Mouse (Mus musculus) small intestine, adult 2 months (tissue): Measurements from ENCODE around the gene Ppp1r32. TPM values are rescaled to one million over a fixed set of nuclear protein-coding genes. Genes with fewer than 3 reads are reported as not detected.

ENCODE experiments used
- H3K27ac ChIP-seq: fragments of 200-500 bp; 2 replicates; pipeline ENCODE4 v1.5.1; 2012; ENCODE audit warnings: low read depth, low read length, control low read depth, inconsistent platforms; ENCODE audit not compliant: insufficient read depth
- H3K27me3 ChIP-seq: fragments of 200-500 bp; 2 replicates; pipeline ENCODE4 v1.6.1; 2012; ENCODE audit warnings: mild to moderate bottlenecking, moderate library complexity, low read length, inconsistent platforms; ENCODE audit not compliant: control insufficient read depth, insufficient read depth
- H3K36me3 ChIP-seq: fragments of 200-500 bp; 2 replicates; pipeline ENCODE4 v1.6.1; 2012; ENCODE audit warnings: mild to moderate bottlenecking, low read length, control low read depth, inconsistent platforms; ENCODE audit not compliant: control insufficient read depth, insufficient read depth
- H3K4me1 ChIP-seq: fragments of 200-500 bp; 2 replicates; pipeline ENCODE4 v1.6.1; 2012; ENCODE audit warnings: low read length, inconsistent platforms, mixed read lengths; ENCODE audit not compliant: control insufficient read depth, insufficient read depth, insufficient read length
- H3K4me3 ChIP-seq: fragments of 200-500 bp; 2 replicates; pipeline ENCODE4 v1.5.1; 2012; ENCODE audit warnings: low read depth, mild to moderate bottlenecking, control low read depth, inconsistent platforms, low read length, moderate library complexity
- CTCF ChIP-seq: fragments of 200-500 bp; IDR thresholded peaks from 2 replicates; pipeline ENCODE4 v1.5.1; 2012; ENCODE audit warnings: low read depth, mild to moderate bottlenecking, control low read depth, inconsistent platforms, low read length, moderate library complexity, mixed read lengths; ENCODE audit not compliant: insufficient replicate concordance, insufficient read length; ENCODE audit errors: extremely low read depth
- POLR2A ChIP-seq: fragments of 200-500 bp; IDR thresholded peaks from 2 replicates; pipeline ENCODE4 v1.6.1; 2012; ENCODE audit warnings: low read depth, mild to moderate bottlenecking, control low read depth, inconsistent platforms, low read length, moderate library complexity
- WGBS: fragments of 180-500 bp; shearing (Covaris S2); methylation state at CpG from one replicate; pipeline ENCODE4 v1.1.7; 2018; 5-methylcytosine and 5-hydroxymethylcytosine counted together
- polyA plus RNA-seq: library from polyadenylated mRNA; depleted of rRNA; stranded (reverse); fragments of >200 nt; gene quantifications from 2 replicates; pipeline ENCODE4 v1.2.3, GENCODE M21; 2012

Gene Ppp1r32
- polyA plus RNA-seq, 1 experiment = 0.87 TPM

DNA sequence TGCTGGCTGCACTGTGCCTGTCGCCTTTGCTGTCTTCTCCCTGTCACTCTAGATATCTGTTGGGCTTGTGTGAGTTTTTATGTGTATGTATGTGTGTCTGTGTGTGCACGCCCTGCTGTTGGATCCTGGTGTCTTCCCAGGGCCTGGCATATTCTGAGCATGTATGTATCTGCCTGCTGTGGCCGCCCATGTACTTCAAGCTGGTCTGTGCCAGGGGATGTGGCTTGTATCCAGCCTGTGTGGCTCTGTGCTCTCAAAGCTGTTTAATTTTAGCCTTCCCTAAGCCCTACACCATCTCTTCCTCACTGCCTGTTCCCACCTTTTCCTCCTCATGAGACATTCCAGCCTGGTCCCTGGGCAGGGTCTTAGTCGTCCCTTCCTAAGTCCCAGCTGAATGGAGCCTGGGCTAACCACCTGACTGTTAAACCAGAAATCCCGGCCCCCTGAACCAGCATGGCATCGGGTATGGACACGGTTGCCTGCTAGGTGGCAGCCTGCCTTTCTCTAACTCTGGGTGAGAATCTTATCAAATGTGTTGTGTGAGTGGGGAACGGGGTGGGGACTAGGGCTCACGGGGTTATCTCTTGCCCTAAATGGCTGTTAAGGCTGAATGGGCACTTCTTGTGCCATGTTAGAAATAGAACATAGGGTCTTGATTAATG, 48.7 kb downstream of the Ppp1r32 start:
- Histone ChIP-seq H3K4me3 (no peak overlapping the region), H3K27me3 (no peaks in the 10 kb centered on the region), H3K4me1 (no peaks in the 10 kb centered on the region), H3K27ac (no peak overlapping the region), H3K36me3 (no peaks in the 10 kb centered on the region)
- TF ChIP-seq CTCF (no peak), POLR2A (no peak)
- WGBS = 57% methylated on average over 9 of the region's 9 CpGs

- Histone ChIP-seq H3K4me3 (no peak overlapping the region), H3K27ac (no peak overlapping the region), H3K36me3 (no peaks in the 10 kb centered on the region), H3K4me1 (no peaks in the 10 kb centered on the region), H3K27me3 (no peaks in the 10 kb centered on the region)
- 78% methylated on average over 7 of the region's 7 CpGs for WGBS
- no peak for TF ChIP-seq CTCF
- no peak for TF ChIP-seq POLR2A
Measured at GRCm38 (mm10) chr19:10433225-10433624, 49.5 kb downstream of the Ppp1r32 start.

GRCm38 (mm10) chr19:10431841-10432240, 50.9 kb downstream of the Ppp1r32 start:
- Histone ChIP-seq H3K4me3 (no peak overlapping the region), H3K4me1 (no peaks in the 10 kb centered on the region), H3K36me3 (no peaks in the 10 kb centered on the region), H3K27ac (no peak overlapping the region), H3K27me3 (no peaks in the 10 kb centered on the region)
- TF ChIP-seq CTCF (no peak), POLR2A (no peak)
- WGBS = 64% methylated on average over 4 of the region's 4 CpGs

GRCm38 (mm10) chr19:10431410-10431809, 51.3 kb downstream of the Ppp1r32 start:
- no peak overlapping the region for H3K27ac ChIP-seq
- no peaks in the 10 kb centered on the region for H3K27me3 ChIP-seq
- no peaks in the 10 kb centered on the region for H3K4me1 ChIP-seq
- 41% methylated on average over 3 of the region's 3 CpGs for WGBS
- TF ChIP-seq POLR2A (no peak), CTCF (no peak)
- no peaks in the 10 kb centered on the region for H3K36me3 ChIP-seq
- no peak overlapping the region for H3K4me3 ChIP-seq

DNA sequence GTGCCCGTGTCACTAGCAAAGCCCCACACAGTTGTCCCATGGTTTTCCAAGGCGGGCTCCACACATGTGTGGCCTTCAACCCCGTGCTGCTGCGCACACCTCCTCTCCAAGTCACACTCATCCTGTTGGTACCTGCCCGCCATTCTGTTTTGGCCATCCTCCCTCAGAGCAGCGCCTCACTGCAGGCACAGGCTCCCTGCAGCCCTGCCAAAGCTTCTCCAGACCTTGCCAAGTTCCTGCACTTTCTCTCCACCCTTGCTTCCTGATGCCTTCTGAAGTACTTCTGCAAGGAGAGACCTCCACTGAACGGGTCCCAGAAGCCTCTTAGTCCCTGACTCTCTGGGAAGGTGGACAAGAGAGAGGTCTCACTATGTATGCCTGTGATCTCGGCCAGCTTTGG, 53.4 kb downstream of the Ppp1r32 start:
- Histone ChIP-seq H3K4me1 (no peaks in the 10 kb centered on the region), H3K27me3 (no peaks in the 10 kb centered on the region), H3K4me3 (no peak overlapping the region), H3K27ac (no peak overlapping the region), H3K36me3 (no peaks in the 10 kb centered on the region)
- WGBS = 63% methylated on average over 8 of the region's 8 CpGs
- TF ChIP-seq POLR2A (no peak), CTCF (no peak)

- H3K27ac ChIP-seq = no peak overlapping the region
- H3K4me3 ChIP-seq = no peak overlapping the region
- H3K4me1 ChIP-seq = no peaks in the 10 kb centered on the region
- TF ChIP-seq POLR2A = no peak
- TF ChIP-seq CTCF = no peak
- H3K36me3 ChIP-seq = no peaks in the 10 kb centered on the region
- 72% methylated on average over 9 of the region's 9 CpGs for WGBS
- peaks cover 5% of the 10 kb centered on the region; the same call in 1 of the 2 replicates for H3K27me3 ChIP-seq
Measured at GRCm38 (mm10) chr19:10427431-10427830, 55.3 kb downstream of the Ppp1r32 start.

DNA sequence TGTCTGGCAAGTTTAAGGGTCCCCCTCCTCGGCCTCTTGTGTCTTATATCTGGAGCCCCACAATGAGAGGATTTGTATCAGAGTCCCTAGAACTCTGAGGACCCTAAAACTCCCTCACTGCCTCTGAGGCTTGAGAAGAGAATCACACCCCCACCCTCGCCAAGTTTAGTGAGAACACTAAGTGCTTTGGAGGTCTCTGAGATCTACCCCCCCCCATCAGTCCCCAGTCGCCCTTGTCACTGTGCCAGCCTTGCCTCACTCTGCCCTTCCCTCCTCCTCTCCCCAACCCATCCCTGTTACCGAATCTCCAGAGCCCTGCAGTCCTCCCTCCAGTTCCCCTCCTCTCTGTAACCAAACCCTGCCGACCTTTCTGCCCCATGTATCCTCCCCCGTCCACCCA, 55.9 kb downstream of the Ppp1r32 start:
- H3K4me3 ChIP-seq = no peak overlapping the region
- H3K27ac ChIP-seq = no peak overlapping the region
- H3K27me3 ChIP-seq = peaks cover 11% of the 10 kb centered on the region; the same call in 1 of the 2 replicates
- H3K36me3 ChIP-seq = no peaks in the 10 kb centered on the region
- WGBS = 50% methylated on average over 6 of the region's 6 CpGs
- TF ChIP-seq CTCF (no peak), POLR2A (no peak)
- no peaks in the 10 kb centered on the region for H3K4me1 ChIP-seq
